Mouse (Mus musculus) lung, embryonic 14.5 days (tissue): Measurements from ENCODE around the gene Gsc. TPM values are rescaled to one million over a fixed set of nuclear protein-coding genes. Genes with fewer than 3 reads are reported as not detected.
A peak's percentile ranks its signal among the peaks of the same experiment; 100 is the strongest.

Source experiments
- ATAC-seq: fragments of 200-750 bp; cut with Nextera tagmentation; 2 replicates; pipeline ENCODE4 v1.8.0; 2017; ENCODE audit warnings: mild to moderate bottlenecking, moderate TSS enrichment, moderate library complexity; ENCODE audit not compliant: insufficient read depth
- DNase-seq: peaks from one replicate; pipeline ENCODE4 v3.0.0-alpha.2; 2015
- H3K27ac ChIP-seq: fragments of 300-500 bp; sonication (generic); 2 replicates; pipeline ENCODE4 v1.5.1; 2014; ENCODE audit warnings: low read depth, mild to moderate bottlenecking, moderate library complexity
- H3K27me3 ChIP-seq: fragments of 300-500 bp; sonication (generic); 2 replicates; pipeline ENCODE4 v1.6.1; 2014; ENCODE audit warnings: low read length, control low read depth; ENCODE audit not compliant: insufficient read depth
- H3K36me3 ChIP-seq: fragments of 300-500 bp; sonication (generic); 2 replicates; pipeline ENCODE4 v1.6.1; 2014; ENCODE audit warnings: control low read depth; ENCODE audit not compliant: insufficient read depth
- H3K4me1 ChIP-seq: fragments of 300-500 bp; sonication (generic); 2 replicates; pipeline ENCODE4 v1.6.1; 2014; ENCODE audit warnings: antibody characterized with exemption, control low read depth; ENCODE audit not compliant: insufficient read depth
- H3K4me2 ChIP-seq: fragments of 300-500 bp; sonication (generic); 2 replicates; pipeline ENCODE4 v1.6.1; 2014; ENCODE audit warnings: mild to moderate bottlenecking
- H3K4me3 ChIP-seq: fragments of 300-500 bp; sonication (generic); 2 replicates; pipeline ENCODE4 v1.5.1; 2014; ENCODE audit warnings: low read depth, low read length
- H3K9ac ChIP-seq: fragments of 300-500 bp; sonication (generic); 2 replicates; pipeline ENCODE4 v1.6.1; 2014
- H3K9me3 ChIP-seq: fragments of 300-500 bp; sonication (generic); 2 replicates; pipeline ENCODE4 v1.6.1; 2016; ENCODE audit warnings: low read depth, low read length, control low read depth
- CTCF ChIP-seq: IDR thresholded peaks from 2 replicates; pipeline ENCODE4 v1.5.1; 2016; ENCODE audit warnings: antibody characterized with exemption, low read depth
- WGBS: fragments of 180-500 bp; shearing (Covaris S2); extraction: QIAGEN DNeasy Blood & Tissue Kit; methylation state at CpG from one replicate; pipeline ENCODE4 v1.1.7; 2014; 5-methylcytosine and 5-hydroxymethylcytosine counted together
- polyA plus RNA-seq: library from polyadenylated mRNA; unstranded; fragments of >200 nt; fragmentation: Nextera tagmentation; extraction: Ambion mirVana; gene quantifications from 2 replicates; pipeline ENCODE4 v1.2.1, GENCODE M21; 2014

Gene Gsc
- polyA plus RNA-seq, result 0.34 TPM in 1 of 2 replicates, not detected in the other

DNA sequence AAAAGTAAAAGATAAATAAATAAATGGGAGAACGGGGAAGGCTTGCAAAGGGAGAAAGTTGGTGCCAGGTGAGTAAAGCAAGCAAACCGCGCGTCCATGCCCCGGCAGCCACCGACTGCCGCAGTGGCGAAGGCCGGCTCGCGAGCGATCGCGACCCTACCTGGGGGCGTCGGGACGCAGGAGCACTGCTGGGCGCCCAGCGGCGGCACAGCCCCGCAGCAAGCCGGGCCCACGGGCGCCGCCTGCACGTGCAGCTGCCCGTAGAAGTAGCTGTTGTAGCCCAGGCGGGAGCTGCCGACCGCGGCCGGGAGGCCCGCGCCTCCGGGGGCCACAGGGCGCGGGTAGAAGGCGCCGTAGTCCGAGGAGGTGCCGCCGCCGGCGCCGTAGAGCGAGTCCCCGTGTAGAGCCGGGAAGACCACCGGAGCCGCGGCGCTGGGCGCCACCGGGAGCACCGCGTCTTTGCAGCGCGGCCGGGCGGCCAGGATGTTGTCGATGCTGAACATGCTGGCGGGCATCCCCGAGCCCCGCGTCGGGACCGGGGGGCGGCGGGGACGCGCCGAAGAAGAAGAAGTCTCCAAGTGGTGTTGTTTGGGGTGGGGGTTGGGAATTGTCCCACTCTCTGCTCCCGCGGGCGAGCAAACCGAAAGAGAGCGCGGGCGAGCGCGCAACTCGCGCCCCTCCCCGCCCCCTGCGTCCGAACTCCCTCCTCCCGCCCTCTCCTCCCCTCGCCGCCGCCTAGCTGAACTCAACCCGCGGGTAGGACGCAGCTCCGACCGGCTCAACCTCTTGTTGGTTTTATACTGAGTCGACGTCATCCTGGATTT is at the start of gene Gsc:
Gsc (minus strand) TSS at position 730 of the 824 bp plus-strand sequence.
- peak within 1 kb of the TSS; percentile 42 for H3K9ac ChIP-seq
- ATAC-seq (peak; percentile 75), DNase-seq (peak; percentile 74)
- H3K27ac ChIP-seq, result no peak within 1 kb of the TSS
- peak within 1 kb of the TSS; percentile 57 for H3K4me3 ChIP-seq
- peak within 1 kb of the TSS; percentile 93 for H3K4me2 ChIP-seq
- H3K36me3 ChIP-seq, result no peaks in the 10 kb centered on the region
- peaks cover 80% of the 10 kb centered on the region for H3K27me3 ChIP-seq
- TF ChIP-seq CTCF, result no peak
- WGBS, result under 1% methylated on average over 94 of the region's 97 CpGs
- no peaks in the 10 kb centered on the region for H3K4me1 ChIP-seq
- H3K9me3 ChIP-seq, result no peaks in the 10 kb centered on the region

GRCm38 (mm10) chr12:104519721-104520120 is 46.6 kb upstream of the Gsc start:
- 89% methylated on average over 5 of the region's 5 CpGs for WGBS
- no peak for TF ChIP-seq CTCF
- H3K4me1 ChIP-seq, result no peaks in the 10 kb centered on the region
- no peak overlapping the region for H3K27ac ChIP-seq
- no peaks in the 10 kb centered on the region for H3K27me3 ChIP-seq
- no peak overlapping the region for H3K4me2 ChIP-seq
- H3K9me3 ChIP-seq, result peaks cover 3% of the 10 kb centered on the region; the same call in 1 of the 2 replicates
- ATAC-seq (no peak), DNase-seq (no peak)
- no peak overlapping the region for H3K9ac ChIP-seq
- no peak overlapping the region for H3K4me3 ChIP-seq
- no peaks in the 10 kb centered on the region for H3K36me3 ChIP-seq

DNA sequence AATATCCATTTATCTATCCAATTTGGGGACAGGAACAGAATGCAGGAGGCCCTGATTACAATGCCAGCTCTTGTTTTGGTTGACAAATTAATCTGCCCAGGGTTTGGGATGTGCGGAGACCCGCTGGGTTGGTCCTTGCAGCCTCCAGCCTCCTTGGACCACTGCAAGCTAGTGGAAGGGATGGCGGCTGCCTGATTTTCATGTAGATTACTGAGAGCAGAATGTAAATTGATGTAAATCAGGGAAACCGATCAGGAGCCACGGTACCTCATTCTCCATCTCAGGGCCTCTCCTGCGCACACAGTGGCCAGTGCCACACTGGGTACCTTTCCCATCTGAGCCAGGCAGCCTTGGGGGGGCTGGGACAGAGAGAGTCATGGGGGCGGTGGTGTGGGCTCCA is 34.8 kb upstream of the Gsc start:
- DNase-seq, result no peak
- ATAC-seq, result no peak
- Histone ChIP-seq H3K4me1 (no peaks in the 10 kb centered on the region), H3K9ac (no peak overlapping the region), H3K27me3 (no peaks in the 10 kb centered on the region), H3K4me3 (no peak overlapping the region), H3K27ac (no peak overlapping the region), H3K4me2 (no peak overlapping the region), H3K9me3 (no peaks in the 10 kb centered on the region), H3K36me3 (no peaks in the 10 kb centered on the region)
- WGBS, result 67% methylated on average over 7 of the region's 7 CpGs
- no peak for TF ChIP-seq CTCF

DNA sequence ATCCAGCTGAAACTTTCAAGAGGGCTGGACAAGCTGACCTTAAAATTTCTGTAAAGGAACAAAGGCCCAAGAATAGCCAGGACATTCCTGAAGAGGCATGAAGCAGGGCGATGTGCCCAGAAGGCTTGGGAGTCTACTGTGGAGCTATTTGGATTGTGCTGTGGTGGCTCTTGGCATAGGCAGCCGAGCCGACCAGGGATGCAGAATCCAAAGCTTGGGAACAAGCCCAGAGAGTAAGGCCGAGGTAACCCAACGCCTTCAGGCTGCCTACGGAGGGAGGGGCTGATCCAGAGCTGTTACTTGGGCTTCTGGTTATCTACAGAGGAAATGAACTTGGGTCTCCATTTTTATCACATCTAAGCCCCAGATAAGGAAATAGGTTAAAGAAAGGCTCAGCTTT is 18.9 kb upstream of the Gsc start:
- Histone ChIP-seq H3K36me3 (no peaks in the 10 kb centered on the region), H3K9me3 (no peaks in the 10 kb centered on the region), H3K4me2 (no peak overlapping the region), H3K27me3 (no peaks in the 10 kb centered on the region), H3K27ac (no peak overlapping the region), H3K9ac (no peak overlapping the region), H3K4me1 (no peaks in the 10 kb centered on the region), H3K4me3 (no peak overlapping the region)
- no peak for TF ChIP-seq CTCF
- 33% methylated on average over 6 of the region's 6 CpGs for WGBS
- DNase-seq, result peak; percentile 24
- no peak for ATAC-seq

DNA sequence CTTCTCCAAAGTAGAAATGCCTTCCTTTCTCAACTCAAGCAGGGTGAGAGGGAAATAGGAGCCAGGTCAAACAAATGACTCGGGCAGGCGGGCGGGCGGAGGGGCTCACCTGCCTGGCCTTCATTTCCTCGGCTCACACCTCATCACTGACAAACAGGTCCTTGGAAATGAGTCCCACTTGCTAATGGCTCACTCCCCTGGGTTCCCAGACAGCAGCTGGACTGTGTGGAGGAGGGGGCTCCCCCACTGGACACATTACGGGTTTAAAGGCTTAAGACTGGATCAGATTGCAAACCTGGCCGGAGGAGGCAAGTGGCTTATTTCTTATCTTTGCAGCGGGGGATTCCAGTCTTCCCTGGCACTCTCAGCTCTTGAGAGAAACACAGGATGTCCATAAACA is 13.1 kb upstream of the Gsc start:
- TF ChIP-seq CTCF, result no peak
- Histone ChIP-seq H3K4me3 (no peak overlapping the region), H3K4me2 (no peak overlapping the region), H3K27me3 (0 out of 2 replicates have a peak, but pooled peaks cover 2% of the 10 kb centered on the region), H3K36me3 (no peaks in the 10 kb centered on the region), H3K9me3 (no peaks in the 10 kb centered on the region), H3K9ac (no peak overlapping the region), H3K27ac (no peak overlapping the region), H3K4me1 (no peaks in the 10 kb centered on the region)
- no peak for ATAC-seq
- 5% methylated on average over 8 of the region's 8 CpGs for WGBS
- DNase-seq, result no peak

- DNase-seq (no peak), ATAC-seq (no peak)
- Histone ChIP-seq H3K4me1 (no peaks in the 10 kb centered on the region), H3K27me3 (peaks cover 11% of the 10 kb centered on the region), H3K9ac (no peak overlapping the region), H3K9me3 (no peaks in the 10 kb centered on the region), H3K4me3 (no peak overlapping the region), H3K36me3 (no peaks in the 10 kb centered on the region), H3K4me2 (no peak overlapping the region), H3K27ac (no peak overlapping the region)
- no peak for TF ChIP-seq CTCF
- 22% methylated on average over 3 of the region's 3 CpGs for WGBS
Measured at GRCm38 (mm10) chr12:104485161-104485560, 12.0 kb upstream of the Gsc start.

GRCm38 (mm10) chr12:104481007-104481406 is 7.9 kb upstream of the Gsc start:
- no peak overlapping the region for H3K27ac ChIP-seq
- no peak overlapping the region for H3K4me3 ChIP-seq
- ATAC-seq, result no peak
- no peak for DNase-seq
- WGBS, result 73% methylated on average over 10 of the region's 10 CpGs
- H3K4me2 ChIP-seq, result no peak overlapping the region
- no peak overlapping the region for H3K9ac ChIP-seq
- H3K4me1 ChIP-seq, result no peaks in the 10 kb centered on the region
- TF ChIP-seq CTCF, result no peak
- peaks cover 48% of the 10 kb centered on the region for H3K27me3 ChIP-seq
- no peaks in the 10 kb centered on the region for H3K36me3 ChIP-seq
- H3K9me3 ChIP-seq, result no peaks in the 10 kb centered on the region
